Mouse (Mus musculus) MEL (cell line): ENCODE data around the gene Gm15155.

Source experiments
- CTCF ChIP-seq, 3 experiments: IDR thresholded peaks in 2 of 3; conservative IDR thresholded peaks in 1 of 3; 2 replicates each; pipeline ENCODE4 v1.5.1; 2011 to 2012; ENCODE audit warnings: low read length in 3 of 3, low read depth in 2 of 3, mild to moderate bottlenecking in 2 of 3, improper control_type of control experiment in 1 of 3, inconsistent platforms in 1 of 3, mixed read lengths in 1 of 3, moderate library complexity in 1 of 3; ENCODE audit not compliant: control insufficient read depth in 1 of 3, insufficient read depth in 1 of 3, poor library complexity in 1 of 3, severe bottlenecking in 1 of 3
- GATA1 ChIP-seq: IDR thresholded peaks from 2 replicates; pipeline ENCODE4 v1.6.1; 2011; ENCODE audit warnings: low read depth, low read length, improper control_type of control experiment
- MAX ChIP-seq: IDR thresholded peaks from 2 replicates; pipeline ENCODE4 v1.6.1; 2011; ENCODE audit warnings: low read length, improper control_type of control experiment
- MAZ ChIP-seq: IDR thresholded peaks from 2 replicates; pipeline ENCODE4 v1.6.1; 2012; ENCODE audit warnings: low read depth, mild to moderate bottlenecking, inconsistent platforms, low read length, improper control_type of control experiment
- MXI1 ChIP-seq: IDR thresholded peaks from 2 replicates; pipeline ENCODE4 v1.6.1; 2011; ENCODE audit warnings: mild to moderate bottlenecking, low read depth, low read length, improper control_type of control experiment
- POLR2A ChIP-seq, 2 experiments: IDR thresholded peaks; 2 replicates each; pipeline ENCODE4 v1.6.1; 2011 to 2012; ENCODE audit warnings: low read length in 2 of 2, mild to moderate bottlenecking in 2 of 2, control low read depth in 1 of 2, improper control_type of control experiment in 1 of 2, low read depth in 1 of 2, moderate library complexity in 1 of 2; ENCODE audit not compliant: control insufficient read depth in 1 of 2, insufficient read depth in 1 of 2, poor library complexity in 1 of 2

- TF ChIP-seq CTCF (IDR thresholded peaks at IDR 0.05 in 2 of 3, conservative IDR thresholded peaks at IDR 0.05 in 1 of 3; ENCODE audit: control insufficient read depth in 1 of 3, insufficient read depth in 1 of 3, low read depth in 2 of 3, low read length in 3 of 3, poor library complexity in 1 of 3, severe bottlenecking in 1 of 3) (no peak), POLR2A (IDR thresholded peaks at IDR 0.05; ENCODE audit: control insufficient read depth in 1 of 2, insufficient read depth in 1 of 2, low read depth in 1 of 2, low read length in 2 of 2, poor library complexity in 1 of 2) (no peak), MAX (no peak), MXI1 (no peak), MAZ (no peak), GATA1 (no peak)
These were observed 278.6 kb downstream of the Gm15155 start for GRCm38 (mm10) chrX:155903108-155903507.
